Mouse (Mus musculus) lung, postnatal 14 days (tissue): ENCODE measurements around the gene Hbb-bh2.
"Not testable (repeated sequence)": the region's sequence is repeated elsewhere in the genome, so short reads cannot be mapped to it uniquely, and the experiment has no call there.

Experiments
- DNase-seq: peaks from one replicate; pipeline ENCODE4 v3.0.0; 2021

Gene Hbb-bh2

GRCm38 (mm10) chr7:103840268-103840667 is at the start of gene Hbb-bh2:
Hbb-bh2 (minus strand) TSS chr7:103840520.
- no peak for DNase-seq

- no peak for DNase-seq
These were observed 45.8 kb upstream of the Hbb-bh2 start, which contains the start of gene Olfr66 for GRCm38 (mm10) chr7:103886152-103886551. Olfr66 (minus strand) TSS chr7:103886252.

GRCm38 (mm10) chr7:103877093-103877492 is 36.8 kb upstream of the Hbb-bh2 start:
- no peak for DNase-seq

GRCm38 (mm10) chr7:103874451-103874850 is 34.1 kb upstream of the Hbb-bh2 start:
- DNase-seq, result no peak

GRCm38 (mm10) chr7:103873064-103873463 is 32.7 kb upstream of the Hbb-bh2 start:
- no peak for DNase-seq

GRCm38 (mm10) chr7:103870667-103871066 is 30.3 kb upstream of the Hbb-bh2 start:
- no peak for DNase-seq

- DNase-seq, result no peak
These were observed 25.4 kb upstream of the Hbb-bh2 start for GRCm38 (mm10) chr7:103865716-103866115.

- DNase-seq, result no peak
These were observed 21.2 kb upstream of the Hbb-bh2 start for GRCm38 (mm10) chr7:103861531-103861930.

- peak; percentile 0 for DNase-seq
These were observed 20.5 kb upstream of the Hbb-bh2 start for GRCm38 (mm10) chr7:103860855-103861254.

- no peak for DNase-seq
These were observed 18.8 kb upstream of the Hbb-bh2 start for GRCm38 (mm10) chr7:103859076-103859475.

GRCm38 (mm10) chr7:103854669-103855068 is 14.3 kb upstream of the Hbb-bh2 start:
- DNase-seq, result no peak

GRCm38 (mm10) chr7:103853090-103853489 is 12.8 kb upstream of the Hbb-bh2 start, which contains the start of gene Hbb-y:
Hbb-y (minus strand) TSS chr7:103853216.
- no peak for DNase-seq

GRCm38 (mm10) chr7:103844525-103845325 is 4.4 kb upstream of the Hbb-bh2 start:
- DNase-seq, result no peak

- DNase-seq, result no peak
These were observed 2.7 kb upstream of the Hbb-bh2 start, which contains the start of gene Hbb-bh1 for GRCm38 (mm10) chr7:103843034-103843433. Hbb-bh1 (minus strand) TSS chr7:103843164.

- no peak for DNase-seq
These were observed 12.5 kb downstream of the Hbb-bh2 start, which contains the start of gene Hbb-bs for GRCm38 (mm10) chr7:103827808-103828207. Hbb-bs (minus strand) TSS chr7:103828096.

GRCm38 (mm10) chr7:103827139-103827538 is 13.2 kb downstream of the Hbb-bh2 start:
- not testable (repeated sequence) for DNase-seq

- DNase-seq, result no peak
These were observed 13.9 kb downstream of the Hbb-bh2 start for GRCm38 (mm10) chr7:103826255-103826887.

- no peak for DNase-seq
These were observed 14.6 kb downstream of the Hbb-bh2 start for GRCm38 (mm10) chr7:103825536-103826254.

GRCm38 (mm10) chr7:103824597-103824996 is 15.7 kb downstream of the Hbb-bh2 start:
- no peak for DNase-seq

GRCm38 (mm10) chr7:103815085-103815484 is 25.2 kb downstream of the Hbb-bh2 start:
- not testable (repeated sequence) for DNase-seq

- DNase-seq, result no peak
These were observed 26.6 kb downstream of the Hbb-bh2 start, which contains the start of gene Hbb-bt for GRCm38 (mm10) chr7:103813766-103814165. Hbb-bt (minus strand) TSS chr7:103813996.

GRCm38 (mm10) chr7:103813152-103813551 is 27.2 kb downstream of the Hbb-bh2 start:
- not testable (repeated sequence) for DNase-seq

- DNase-seq, result no peak
These were observed 28.1 kb downstream of the Hbb-bh2 start for GRCm38 (mm10) chr7:103812174-103812573.
